Mouse (Mus musculus) urinary bladder, postnatal 36 days (tissue): ENCODE results near the gene Anp32a.
A peak's percentile ranks its signal among the peaks of the same experiment; 100 is the strongest.

Experiments
- DNase-seq, 2 experiments: peaks; one replicate each; pipeline ENCODE4 v3.0.0; 2022; ENCODE audit warnings: low spot score in 2 of 2, mixed read lengths in 1 of 2

Anp32a gene

DNA sequence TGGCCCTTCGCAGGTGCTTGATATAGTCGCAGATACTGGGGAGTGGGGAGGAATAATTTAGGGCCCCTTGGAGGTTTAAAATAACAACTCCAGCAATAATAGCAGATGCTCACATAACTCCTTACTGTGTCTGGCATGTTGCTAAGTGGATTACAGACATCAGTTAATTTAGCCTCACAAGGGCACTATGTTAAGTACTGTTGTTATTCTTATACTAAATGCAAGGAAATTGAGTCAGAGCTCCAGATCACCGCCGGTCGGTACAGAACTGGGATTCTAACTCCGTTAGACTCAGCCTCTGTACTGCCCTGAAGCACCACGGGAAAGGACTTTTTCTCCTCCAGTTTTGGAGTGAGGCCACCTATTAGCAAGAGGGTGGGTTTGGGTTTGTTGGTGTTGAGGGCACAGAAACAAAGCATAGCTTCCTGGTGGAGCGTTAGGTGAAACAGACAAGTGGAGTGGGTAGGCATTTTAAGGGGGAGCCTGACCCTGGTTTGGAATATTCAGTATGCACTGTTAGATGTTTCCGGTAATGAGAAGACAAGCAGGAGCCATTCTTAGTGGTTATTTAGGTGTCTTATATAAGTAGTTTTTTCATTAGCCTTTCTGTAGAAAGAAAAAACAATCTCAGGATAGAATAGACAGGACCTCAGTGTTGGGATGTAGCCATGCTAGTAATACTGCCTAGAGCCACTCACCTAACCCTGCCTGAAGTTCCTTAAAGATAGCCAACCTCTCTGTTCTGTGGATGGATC lies 4.7 kb downstream of the Anp32a start:
- no peak for DNase-seq

DNA sequence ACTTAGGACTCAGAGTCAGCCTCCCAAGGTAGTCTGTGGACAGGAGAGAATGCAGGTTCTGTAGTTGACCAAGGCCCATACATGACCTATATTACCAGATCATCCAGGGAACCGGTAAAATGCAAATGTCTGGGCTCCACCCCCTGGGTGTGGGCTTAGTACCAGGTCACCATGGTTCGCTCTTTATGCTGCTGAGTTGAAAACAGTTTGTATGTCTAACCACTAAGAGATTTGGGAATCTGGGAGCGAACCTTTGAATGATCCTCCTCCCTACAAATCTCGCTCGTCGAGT lies 5.2 kb downstream of the Anp32a start:
- no peak for DNase-seq

DNA sequence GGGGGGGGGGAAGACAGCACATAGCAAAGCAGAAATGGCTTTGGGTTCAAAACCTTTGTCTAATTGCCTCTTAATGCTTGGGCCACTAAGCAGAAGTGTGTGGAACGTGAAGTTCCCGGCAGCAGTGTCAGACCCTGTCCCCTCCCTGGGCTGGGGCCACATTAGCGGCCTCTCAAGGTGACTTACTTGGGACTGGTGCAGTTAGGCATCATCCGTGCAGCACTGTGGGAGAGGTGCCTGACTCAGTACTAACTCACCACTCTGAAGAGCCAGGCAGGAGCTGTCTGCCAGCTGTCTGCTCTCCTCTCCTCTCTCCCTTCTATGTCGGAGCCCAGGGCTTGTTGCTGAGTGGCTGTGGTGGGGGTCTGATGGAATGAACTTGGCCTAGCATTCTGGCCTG lies 6.1 kb downstream of the Anp32a start:
- DNase-seq = no peak

DNA sequence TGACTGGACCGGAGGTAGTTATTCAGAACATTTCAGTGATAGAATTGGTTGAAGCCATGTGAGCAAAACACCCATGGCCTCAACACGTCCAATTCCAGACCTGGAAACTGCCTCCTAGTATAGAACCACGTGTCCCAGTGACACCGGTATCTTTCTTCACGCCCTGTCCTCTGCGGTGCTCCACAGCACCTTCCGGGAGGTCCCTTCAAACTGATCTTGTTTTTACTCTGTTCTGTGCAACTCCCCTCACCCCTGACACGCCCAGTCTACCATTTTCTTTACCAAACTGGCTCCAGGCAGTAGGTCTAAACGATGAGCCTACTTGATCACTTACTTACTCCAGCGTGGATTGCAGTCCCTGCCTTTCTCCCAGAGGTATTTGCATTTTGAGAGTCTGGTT lies 7.0 kb downstream of the Anp32a start:
- DNase-seq = no peak

DNA sequence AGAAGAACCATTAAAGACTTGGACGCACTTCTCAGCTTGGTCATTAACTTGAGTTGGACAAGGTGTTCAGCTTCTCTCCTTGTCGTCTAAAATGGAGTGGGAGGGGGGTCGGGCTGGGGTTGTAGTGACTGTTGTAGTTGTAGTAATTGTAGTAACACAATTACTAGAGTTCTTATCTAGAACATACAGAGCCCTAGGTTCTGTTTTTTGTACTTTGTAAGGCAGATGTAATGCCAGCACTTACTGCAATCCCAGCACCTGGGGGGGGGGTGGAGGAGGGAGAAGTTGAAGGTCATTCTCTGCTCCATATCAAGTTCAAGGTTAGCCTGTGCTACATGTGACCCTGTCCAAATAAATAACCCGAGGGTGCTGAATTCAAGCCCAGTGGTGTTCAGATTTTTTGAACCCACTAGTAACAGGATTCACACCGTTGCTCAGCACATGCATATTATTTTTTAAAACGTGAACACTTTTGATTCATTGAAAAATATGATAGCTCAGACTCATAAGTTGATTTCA lies 7.4 kb downstream of the Anp32a start:
- DNase-seq = no peak

DNA sequence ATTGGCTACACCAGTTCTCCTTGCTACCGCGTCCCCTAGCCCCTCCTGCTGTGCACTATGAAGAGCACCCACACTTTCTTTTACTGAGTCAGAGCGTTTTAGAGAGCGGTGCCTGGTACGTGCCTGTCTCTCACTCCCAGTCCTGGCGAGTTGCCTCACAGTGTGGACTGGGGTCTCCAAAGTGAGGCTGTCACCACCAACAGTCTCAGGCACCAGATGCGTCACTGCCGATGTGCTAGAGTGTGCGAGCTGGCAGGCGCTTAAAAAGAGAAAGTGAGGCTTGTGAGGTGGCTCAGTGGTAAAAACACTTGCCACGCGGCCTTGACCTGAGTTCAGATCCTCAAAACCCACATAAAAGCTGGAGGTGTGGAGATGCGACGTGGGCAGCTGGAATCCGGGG lies 8.2 kb downstream of the Anp32a start:
- DNase-seq = no peak

DNA sequence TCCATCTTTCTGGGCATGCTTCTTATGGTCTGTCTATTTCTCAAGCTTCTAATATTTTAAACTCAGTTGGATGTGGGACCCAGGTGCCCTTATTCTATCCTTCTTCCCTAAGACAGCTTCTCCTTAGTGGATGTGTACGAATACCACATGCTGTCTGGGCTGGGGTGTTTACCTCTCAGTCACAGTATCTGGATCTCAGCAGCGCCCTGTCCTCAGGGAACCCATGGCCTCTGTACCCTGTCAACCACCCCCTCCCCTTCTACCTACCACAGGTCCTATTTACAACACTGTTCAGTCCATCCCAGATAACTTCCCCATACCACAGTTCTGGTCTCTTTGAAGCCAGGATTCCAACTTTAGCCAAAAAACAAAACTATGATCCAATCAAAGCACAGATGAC lies 9.6 kb downstream of the Anp32a start:
- DNase-seq = no peak

DNA sequence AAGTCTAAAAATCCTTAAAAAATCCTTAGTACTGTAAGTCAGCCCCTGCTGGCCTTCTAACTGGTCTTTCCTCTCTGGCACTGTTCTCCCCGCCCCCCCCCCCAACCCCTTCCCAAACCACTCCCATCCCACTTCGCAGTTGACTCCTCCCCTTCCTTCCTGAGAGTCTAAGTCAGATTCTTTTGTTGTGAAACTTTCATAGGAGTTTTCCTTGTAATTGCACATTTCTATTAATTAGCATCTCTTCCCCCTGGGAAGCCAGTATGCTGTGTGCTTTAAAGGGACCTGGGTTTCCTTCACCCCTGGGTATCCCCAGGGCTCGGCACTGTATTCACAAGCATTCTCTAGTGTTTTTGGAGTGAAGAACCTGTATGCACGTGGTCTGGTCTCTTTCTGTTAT lies 10.1 kb downstream of the Anp32a start:
- no peak for DNase-seq

DNA sequence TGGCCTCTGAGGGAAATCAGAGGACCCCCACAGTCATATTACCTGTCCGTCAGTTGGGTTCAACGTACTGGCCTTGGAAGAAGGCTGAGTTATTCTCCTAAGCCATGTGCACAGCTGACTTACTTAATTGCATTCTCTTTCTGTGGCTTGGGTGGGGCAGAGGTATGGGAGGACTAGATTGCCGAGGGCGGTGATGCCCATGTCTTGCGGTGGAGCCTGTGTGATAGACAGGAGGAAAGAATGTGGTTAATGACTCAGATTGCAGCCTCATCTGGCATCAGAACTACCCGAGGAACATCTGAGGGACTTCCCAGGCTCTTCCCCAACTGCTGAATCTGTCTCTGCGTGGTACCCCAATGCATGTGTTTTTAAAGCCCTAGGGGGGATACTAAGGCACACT lies 12.7 kb downstream of the Anp32a start:
- DNase-seq = no peak

DNA sequence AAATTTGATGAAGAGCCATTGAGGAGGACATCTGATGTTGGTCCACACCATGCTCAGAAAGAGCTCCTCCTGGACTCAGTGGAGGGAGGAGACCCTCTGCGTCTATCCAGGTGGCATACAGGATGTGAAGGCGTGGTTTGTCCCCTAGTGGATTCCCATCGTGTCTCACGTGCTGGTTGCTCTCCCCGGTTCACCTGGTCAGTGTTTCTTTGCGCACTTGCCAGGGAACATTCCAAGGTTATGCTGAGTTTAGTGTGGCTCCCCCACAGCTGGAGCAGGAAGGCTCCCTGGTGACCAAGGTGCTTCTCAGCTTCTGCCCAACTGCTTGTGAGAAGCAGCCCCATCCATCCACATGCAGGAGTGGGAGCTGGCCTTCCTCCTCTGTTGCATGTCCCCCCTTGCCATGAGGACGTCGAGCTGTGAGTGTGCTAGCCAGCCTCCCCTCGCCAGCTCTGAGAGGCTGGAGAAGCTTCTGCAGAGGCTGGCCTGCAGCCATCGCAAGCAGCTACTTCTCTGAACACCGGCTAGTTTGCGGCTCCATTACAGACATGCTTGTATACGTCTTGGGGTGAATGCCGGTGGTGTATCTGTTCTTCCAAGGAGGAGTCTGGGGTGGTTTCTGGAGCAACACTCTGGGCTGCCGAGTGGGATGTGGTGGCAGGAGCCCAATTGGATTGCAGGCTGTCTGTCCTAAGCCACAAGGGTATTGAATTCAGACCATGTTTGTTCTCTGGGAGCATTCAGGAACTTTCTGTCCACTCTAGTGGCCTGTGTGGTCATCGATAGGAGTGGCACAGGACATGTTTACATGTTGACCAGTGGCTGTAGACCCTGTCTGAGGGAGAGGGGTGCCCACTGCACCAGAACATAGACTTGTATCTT lies 14.0 kb downstream of the Anp32a start:
- no peak for DNase-seq

DNA sequence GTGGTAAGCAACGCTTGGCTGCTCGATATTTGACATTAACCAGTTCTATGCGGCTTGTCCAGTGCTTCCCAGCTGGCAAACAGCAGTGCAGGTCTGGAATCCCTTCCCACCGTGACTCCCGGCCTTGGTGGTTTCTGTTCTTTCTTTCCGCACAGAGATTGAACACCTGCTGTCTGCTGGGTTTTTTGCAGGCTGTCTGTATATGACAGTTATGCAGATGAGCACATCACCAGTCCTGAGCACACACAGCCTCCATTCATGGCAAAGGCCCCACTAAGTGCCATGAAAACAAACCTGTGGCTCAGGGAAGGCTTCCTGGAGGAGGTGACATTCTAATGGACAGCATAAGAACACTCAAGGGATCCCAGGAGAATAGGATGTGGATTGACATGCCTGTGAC lies 14.7 kb downstream of the Anp32a start:
- DNase-seq = no peak

DNA sequence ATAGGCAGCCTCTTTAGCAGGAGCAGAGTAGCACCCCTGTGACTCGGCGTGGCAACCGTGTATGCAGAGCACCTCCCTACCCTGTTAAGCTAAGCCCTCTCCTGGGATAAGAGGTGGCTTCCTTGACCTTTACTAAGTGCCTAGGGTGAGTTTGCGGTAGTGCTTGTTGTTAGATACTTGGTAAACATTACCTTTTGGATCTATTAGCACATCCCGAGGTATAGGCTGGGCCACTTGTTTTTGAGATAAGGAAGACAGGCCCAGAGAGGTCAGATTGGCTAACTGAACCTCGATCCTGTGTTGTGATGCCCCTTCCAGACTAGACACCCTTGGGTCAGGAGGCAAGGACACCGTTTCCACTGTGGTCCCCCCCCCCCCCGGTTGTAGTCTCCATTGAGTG lies 16.5 kb downstream of the Anp32a start:
- no peak for DNase-seq

DNA sequence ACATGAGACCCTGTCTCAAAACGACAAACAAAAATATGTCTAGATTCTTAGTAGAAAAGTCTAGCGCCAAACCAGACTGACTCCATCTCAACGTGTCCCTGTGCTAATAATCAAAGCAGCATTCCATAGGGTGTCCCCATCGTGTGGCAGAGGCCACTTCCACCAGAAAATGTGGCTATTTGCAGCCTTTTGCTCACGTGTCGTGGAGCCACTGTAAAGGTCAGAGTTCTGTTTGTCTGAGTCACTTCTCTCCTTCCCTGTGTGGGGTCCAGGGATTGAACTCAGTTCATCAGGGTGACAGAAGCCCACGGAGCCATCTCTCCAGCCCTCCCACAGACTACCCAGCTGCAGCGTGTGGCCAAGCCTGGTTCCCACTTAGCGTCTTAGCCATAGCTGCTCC lies 17.8 kb downstream of the Anp32a start:
- DNase-seq = no peak

DNA sequence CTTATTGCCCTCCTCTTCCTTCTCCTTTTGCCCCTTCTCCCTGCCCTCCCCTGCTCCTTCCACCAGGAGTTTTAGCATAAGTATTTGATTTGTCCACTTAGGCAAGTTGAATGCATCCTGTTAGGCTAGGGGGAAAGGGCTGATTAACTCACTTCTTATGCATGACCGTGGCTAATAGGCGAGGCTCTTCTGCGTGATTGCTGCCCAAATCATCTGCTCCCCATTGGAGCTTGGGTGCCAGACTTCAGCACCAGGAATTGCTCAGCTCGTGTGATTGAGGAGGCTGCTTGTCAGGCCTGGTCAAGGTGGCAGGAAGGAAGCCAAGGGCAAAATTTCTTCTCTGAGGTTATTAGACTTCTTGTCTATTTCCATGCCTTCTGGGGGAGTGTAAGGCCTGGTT lies 19.8 kb downstream of the Anp32a start:
- DNase-seq = no peak

DNA sequence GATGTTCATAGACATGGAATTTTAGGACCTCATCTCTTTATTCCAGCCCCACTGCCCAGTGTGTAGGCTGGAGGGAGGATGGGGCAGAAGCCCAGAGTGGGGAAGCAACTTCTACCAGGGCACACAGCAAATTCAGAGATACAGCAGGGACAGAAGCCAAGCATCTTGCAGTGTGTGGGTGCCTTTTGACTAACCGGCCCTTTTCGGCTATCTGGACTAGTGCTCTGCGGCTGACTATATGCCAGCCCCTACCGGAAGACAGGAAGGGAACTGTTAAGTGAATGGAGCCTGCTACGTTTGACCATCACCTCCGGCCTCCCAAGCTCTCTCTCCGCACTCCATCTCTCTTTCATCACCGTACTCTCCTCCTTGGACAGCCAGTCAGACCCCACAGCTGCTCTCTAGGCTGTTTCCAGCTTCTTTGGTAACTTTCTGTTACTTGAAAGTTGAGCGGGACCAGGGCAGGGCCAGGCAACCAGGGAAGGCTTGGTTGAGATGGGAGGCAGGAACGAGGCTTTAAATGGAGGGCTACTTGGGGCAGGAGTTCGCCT lies 21.8 kb downstream of the Anp32a start:
- DNase-seq = no peak

DNA sequence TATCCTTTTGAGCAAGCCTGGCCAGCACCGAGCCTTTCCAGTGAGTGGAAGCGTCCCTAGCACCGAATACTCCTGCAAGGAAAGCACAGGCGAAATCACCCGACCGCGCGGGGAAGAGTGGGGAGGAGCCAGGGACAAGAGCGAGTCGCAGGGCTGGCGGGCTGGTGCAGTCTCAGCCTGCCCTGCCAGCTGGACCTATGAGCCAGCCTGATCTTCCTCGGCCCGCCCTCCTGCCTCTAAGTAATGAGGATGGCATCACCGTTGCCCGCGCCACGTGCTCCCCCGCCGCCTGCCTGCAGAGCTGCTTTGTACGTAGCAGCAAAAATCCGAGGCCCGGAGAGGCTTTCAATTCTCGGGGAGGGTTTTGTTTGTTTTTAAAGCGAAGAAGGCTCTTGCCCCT lies 22.5 kb downstream of the Anp32a start:
- peak; percentile 75 to 89 for DNase-seq

DNA sequence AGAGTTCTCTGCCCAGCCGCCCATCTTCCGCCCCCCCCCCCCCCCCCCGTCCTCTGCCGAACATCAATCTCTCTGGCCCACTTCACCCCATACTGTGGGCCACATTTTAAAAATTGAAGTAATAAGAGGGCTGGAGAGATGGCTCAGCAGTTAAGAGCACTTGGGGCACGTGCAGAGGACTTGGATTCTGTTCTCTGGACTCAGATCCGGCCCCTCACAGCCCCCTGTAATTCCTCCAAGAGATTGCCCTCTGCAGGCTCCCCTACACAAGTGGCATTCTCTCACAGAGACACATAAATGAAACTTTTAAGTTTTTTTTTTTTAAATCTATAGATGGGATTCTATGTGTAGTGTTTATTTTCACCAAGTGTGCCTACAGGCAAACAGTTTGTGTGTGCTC lies 23.1 kb downstream of the Anp32a start:
- no peak for DNase-seq

DNA sequence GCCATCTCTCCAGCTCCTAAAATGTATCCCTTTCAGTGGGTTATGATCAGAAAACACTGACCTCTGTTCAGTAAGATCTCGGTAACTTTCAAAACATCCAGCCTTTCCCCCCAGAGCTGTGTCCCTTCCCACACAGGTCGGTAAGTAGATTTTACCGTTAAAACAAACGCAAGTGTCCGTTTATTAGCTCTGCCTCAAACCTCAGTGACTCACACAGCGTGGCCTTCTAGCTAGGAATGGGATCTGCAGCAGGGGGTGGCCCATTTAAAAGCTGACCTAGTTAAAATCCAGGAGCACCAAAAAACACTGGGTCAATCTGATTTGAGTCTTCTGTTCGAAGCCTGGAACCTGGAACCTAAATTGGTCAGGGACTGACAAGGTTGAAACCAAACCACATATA lies 23.7 kb downstream of the Anp32a start:
- no peak for DNase-seq

DNA sequence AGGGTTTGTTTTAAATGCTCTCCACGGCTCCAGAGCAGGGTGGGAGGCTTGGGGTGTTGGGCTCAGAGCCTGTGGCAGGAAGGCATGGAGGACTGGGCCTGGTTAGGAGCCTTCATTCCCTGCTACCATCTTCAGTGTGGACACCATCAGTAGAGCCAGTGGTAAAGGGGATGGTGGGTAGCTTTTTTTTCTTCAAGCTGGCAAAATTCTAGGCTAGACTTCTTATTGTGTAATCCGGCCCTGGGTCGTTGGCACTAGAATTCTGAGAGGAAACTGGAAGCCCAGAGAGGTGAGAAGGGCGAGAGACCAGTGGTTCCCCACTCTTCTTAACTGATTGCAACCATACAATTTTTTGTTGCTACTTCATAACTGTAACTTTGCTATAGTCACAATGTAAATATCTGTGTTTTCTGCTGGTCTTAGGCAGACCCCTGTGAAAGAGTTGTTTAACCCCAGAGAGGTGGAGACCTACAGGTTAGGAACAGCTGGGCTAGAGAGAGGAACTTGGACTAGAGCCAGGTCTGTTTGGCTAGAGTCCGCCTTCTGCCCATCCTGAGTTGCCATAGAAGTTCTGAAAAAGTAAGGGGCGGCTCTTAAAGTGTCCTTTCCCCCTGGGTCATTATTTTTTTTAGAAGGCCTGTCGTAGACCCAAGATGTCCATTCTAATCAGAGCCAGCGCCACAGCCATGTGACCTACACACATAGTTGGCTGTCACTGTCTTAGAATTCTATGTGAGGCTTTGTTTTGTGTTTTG lies 24.4 kb downstream of the Anp32a start:
- no peak for DNase-seq

DNA sequence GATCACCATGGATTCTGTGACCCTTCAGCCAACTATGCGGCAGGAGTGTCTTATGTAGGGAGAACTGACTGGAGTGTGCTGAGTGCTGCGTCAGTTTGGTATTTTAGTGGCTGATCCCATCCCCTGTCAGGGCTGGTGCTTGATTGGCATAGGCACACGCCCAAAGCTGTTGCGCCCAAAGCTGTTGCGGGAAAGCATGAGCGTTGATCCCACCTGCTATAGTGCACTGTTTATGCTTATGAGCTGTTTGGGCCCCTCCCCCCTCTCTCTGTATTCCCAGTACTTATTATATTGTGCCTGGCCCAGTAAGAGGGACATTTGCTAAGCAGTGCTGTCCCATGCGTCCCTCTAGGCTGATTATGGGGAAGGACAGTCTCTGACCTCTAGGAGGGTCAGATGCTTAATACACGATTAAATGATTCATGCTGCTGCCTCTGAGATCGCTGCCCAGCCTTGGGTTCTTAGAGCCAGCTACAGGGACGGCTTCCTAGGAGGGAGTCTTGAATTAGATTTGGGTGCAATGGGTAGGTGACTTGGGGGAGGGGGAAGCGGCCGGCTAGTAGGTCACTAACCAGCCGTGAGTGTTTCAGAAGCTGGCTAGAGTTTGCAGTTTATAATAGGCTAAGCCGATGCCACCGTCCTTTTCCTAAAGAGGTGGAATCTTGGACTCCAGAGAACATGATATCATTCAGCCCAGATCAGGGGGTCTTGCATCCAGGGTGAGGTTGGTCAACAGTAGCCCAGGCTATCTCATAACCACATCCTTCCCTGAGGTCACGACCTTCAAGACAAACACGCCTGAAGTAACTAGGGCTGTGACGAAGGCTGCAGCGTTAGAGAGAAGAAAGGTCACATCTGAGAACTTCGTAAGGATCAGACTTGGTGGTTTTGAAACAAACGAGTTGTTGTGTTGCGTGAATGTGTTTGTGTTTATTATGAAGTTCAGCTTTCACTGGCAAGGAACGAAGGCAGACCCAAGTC lies 25.7 kb downstream of the Anp32a start:
- DNase-seq = no peak

DNA sequence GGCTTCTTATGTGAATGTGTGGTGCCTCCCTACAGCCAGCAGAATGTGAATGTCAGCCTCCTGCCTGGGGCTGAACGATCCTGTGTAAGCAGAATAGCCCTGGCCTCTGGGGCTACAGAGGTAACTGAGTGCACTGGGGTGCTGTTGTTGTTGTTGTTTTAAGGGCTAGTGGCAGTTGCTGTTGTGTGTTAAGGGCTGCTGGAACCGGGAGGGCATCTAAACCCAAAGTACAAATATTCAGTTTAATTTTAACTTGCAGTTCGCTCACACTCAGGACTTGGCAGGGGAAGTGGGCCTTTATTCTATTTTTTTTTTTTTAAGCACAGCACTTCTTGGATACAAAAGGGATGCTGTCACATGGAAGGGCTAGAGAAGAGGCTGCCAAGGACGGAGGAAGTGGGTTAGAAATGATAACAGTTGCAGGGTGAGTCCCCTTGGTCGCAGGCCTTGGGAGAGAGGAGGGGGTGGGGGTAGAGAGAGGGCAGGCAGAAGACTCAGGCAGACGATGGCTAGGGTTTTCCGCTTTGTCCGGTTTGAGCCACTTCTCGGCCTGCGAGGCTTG lies 26.5 kb downstream of the Anp32a start:
- no peak for DNase-seq
